Mouse (Mus musculus) ovary, postnatal 14 days (tissue): ENCODE measurements around the gene Rfx3.

Experiments
- DNase-seq: peaks from one replicate; pipeline ENCODE4 v3.0.0; 2022; ENCODE audit warnings: low spot score

Gene Rfx3

DNA sequence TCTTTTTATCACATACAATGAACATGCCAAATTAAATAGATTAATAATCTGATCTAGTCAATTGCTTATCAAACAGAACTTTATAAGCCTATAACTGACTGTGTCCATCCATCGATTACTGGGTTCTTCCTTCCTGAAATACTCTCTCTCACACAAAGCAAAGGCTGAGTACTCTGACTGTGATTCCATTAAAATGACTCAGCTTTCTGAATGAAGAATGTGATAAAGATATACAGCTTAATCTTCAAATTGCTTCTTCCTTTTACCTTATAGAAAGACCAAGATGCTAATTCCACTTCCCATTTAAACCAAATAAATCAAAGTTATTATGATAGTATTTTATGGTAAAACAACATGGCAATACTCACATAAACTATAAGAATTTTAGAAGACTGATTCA, 105.8 kb downstream of the Rfx3 start:
- DNase-seq, result no peak

DNA sequence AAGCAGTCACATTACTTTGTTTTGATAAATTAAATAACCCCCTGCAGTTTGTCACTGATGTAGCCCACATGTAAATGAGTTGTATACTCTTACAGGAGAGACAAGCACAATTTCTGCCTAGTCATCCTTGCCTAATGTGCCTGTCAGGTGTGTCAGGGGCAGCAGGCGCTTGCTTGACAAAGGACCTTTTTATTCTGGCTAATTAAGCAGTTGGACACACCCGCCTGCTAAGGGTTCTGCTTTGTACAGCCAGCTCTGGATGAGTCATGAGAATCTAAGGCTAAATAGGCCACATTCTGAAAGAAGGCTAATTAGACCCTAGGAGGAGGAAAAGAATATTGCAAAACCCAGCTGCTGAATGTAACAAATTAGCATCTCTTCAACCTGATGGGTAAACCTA, 106.3 kb downstream of the Rfx3 start:
- DNase-seq, result no peak

DNA sequence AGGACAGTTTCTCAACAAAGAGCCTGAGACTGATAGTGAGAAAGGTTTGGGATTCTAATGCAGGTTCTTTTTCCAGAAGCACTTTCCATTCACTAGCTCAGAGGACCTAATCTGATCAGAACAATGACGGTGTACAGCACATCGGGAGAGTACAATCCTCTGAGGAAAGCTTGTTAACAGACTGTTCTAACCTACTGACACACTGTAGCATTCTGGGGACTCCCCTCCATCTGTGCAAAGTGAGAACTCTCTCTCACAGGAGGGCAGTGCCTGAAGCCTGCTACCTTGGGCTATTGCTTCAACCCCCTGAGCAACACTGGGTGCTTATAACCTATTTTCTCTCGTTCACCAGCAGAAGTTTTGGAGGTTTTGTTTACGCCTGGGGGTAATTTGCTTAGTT, 106.8 kb downstream of the Rfx3 start:
- DNase-seq, result no peak

DNA sequence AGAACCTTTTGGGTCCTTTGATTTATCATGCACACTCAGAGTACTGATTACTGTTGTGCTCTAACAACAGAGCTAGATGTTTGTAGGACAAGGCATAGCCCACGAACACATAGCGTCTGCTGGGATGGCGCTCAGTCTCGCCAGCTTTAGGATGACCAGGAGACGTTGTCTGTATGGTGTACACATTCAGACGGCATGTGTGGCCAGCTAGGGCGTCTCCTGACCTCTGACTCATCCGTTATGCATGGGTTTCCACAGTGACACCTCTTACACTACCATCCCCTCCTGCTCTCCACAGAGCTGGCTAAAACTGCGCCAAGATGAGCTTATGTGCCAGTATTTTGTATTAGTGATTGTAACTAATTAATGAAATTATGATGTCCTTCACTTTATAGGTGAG, 108.4 kb downstream of the Rfx3 start:
- DNase-seq, result no peak

DNA sequence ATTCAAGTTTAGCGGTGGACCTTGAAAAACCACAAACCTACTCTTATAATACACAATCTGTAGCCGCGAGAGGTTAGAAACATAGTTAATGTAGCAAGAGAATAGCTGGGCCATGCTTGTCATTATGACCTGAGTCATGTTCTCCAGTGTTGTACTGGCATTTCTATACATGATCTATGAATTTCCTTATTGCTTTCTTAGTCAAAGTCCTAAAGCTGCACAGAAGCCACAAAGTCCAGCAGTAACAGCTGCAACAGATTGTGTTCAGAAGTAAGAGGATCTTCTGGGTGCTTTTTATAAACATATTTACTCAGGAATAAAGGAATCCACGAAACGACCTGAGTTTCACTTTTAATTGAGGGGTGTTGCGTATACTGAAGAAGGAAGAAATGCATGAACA, 109.3 kb downstream of the Rfx3 start:
- no peak for DNase-seq

DNA sequence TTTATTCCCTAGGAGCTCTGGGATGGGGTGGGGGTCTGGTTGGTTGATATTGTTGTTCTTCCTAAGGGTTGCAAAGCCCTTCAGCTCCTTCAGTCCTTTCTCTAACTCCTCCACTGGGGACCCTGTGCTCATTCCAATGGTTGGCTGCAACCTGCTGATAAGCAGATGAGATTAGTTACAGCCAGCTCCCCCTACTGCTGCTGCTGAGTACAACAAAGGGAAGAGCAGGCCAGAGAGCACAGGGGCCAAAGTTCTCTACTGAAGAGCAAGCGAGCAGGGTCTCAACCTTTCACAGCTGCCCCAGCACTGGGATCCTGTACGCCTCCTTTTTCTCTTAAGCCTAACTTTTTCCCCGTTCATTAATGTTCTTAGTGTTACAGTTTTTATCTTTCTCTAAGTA, 126.4 kb downstream of the Rfx3 start:
- no peak for DNase-seq

DNA sequence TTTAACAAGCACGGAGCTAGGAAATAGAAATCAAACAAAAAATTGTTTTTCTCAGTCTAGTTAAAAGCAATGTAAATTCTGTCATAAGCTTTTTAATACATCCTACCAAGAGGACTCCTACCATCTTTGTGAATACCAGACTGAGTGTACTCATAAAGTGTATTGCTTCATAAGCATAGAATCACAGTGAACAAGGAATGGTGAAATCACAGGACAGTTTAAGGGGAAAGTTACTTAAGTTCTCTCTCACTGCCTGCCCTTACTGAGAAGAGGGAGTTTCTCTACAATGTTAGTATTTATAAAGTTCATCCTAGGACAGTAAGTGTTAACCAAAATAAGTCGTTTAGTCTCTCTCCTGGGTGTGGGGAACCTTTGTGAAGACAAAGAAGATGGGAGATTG, 133.5 kb downstream of the Rfx3 start:
- no peak for DNase-seq

DNA sequence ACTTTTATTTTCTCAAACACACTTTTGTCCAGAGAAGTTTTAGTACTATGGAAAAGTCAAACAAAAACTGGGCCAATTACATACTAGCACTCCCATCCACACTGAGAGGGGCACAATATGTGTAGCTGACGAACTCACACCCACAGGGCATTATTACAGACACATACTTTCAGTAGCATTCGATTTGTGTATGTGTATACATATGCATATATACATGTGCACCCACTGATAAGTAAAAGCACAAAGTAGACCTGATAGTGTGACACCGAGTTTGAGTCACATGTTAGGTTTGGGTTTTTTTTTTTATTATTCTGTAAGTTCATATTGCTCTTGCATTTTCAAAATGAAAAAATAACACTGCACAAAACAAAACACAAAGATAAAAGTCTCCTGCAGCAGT, 140.2 kb downstream of the Rfx3 start:
- no peak for DNase-seq

DNA sequence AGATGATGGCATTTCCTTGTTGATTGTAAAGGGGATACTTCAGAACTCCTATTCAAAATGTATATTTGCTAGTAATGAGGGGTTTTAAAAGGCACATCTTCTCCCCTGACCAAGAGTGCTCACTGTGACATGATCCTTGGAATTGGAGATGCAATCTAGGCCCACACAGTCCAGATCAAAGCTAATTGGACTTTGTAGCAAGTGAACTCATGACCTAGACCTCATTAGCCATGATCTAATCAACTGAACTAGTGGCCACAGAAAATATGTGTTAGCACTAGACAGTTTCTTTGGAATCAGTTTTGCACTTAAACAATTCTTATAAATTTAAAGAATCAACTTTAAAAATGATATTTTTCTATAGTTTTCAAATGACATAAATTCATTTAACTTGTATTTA, 151.3 kb downstream of the Rfx3 start:
- DNase-seq, result no peak

DNA sequence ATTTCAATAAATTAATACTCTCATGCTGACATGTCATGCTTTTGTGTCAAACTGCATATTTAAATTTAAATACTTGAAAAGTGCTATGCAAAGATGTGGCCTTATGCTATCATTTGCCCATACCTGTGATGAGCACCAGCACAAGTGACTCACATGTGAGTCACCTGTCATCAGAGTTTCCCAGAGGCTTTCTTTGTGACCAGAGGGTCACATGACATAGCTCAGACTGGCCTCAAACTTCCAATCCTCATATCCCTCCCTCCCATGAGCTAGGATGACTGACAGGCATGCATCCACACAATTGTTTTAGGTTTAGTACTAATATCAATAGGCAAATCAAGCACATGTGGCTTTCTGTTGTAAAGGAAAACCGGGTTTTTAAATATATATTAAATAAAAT, 162.0 kb downstream of the Rfx3 start:
- no peak for DNase-seq

DNA sequence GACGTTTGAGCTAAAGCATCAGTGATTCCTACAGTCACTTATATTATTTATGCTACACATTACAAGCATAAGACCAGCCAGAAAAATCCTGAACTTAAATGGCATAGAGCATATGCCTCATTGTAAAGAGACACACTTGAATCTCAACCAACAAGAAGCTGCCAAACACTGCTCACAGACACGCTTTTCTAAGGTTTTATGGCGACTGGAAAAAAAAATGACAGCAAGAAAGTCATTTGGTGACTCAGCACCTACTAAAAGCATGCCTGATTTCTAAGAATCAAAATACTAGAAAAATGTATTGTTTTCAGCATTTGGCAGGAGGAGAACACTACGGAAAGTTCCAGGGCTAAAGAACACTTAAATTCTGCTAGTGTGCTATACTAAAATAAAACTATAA, 163.9 kb downstream of the Rfx3 start:
- no peak for DNase-seq

DNA sequence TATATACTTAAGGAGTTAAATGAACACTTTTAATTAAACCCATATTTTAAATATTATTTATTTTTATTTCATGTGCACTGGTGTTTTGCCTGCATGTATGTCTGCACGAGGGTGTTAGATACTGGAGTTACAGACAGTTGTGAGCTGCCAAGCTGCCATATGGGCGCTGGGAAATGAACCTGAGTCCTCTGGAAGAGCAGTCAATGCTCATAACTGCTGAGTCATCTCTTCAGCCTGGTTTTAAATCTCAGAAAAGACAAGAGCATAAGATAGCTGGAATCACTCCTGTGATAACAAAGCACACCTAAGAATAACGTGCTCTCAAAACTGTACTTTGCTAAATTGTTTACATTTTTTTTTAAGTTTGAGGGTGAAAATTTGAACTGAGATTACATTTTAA, 172.3 kb downstream of the Rfx3 start:
- DNase-seq, result no peak

DNA sequence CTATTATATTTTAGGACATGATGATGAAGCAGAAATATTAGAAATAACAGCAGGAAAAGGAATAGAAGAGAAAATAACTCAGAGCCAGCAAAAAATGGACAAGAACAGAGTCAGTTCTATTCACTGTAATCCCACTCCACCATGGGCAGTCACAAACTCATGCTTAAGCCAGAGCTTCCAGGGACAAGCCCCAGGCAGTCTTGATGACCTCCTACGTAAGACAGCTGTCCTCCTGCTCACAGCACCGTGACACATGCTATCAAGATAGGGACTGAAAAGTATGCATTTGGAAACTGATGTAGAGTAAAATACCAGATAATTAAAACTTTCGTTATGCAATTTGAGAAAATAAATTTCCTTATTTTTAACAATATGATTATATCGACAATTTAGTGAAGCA, 172.9 kb downstream of the Rfx3 start:
- no peak for DNase-seq

DNA sequence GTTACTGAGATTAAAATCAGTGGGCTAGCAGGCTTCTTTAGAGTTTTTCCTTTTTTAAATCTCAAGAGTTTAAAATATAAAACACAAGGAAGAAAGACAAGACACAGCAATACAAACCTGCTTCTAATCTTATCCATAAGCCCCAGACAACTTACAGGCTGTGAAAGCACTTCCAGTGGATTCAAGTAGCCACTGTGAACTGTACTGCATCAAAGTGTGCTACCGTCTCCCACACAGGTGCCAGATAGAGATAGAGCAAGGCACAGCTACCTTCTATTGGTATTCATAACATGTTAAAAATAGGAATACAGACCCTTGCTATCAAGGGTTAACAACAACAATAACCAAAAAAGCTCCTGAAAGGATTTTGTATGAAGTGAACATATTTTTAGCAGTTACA, 178.5 kb downstream of the Rfx3 start:
- no peak for DNase-seq

DNA sequence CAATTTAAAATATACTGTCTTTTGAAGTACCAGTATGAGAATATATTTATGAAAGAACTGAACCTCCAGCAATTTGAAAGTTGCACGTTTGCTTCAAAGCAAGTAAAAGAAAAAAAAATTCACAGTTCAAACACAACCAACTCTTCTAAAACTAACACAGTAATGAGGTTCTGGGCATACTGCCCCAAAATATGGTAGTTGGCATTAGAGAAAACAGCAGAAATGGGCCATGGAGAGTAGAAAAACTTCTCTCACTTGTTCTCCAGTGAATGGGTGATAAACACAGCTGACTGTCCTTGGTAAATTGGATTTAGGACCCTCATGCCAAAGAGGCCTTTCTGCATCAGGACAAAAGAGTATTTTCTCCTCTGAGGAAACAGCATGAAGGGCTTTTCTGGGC, 182.7 kb downstream of the Rfx3 start:
- DNase-seq, result no peak

DNA sequence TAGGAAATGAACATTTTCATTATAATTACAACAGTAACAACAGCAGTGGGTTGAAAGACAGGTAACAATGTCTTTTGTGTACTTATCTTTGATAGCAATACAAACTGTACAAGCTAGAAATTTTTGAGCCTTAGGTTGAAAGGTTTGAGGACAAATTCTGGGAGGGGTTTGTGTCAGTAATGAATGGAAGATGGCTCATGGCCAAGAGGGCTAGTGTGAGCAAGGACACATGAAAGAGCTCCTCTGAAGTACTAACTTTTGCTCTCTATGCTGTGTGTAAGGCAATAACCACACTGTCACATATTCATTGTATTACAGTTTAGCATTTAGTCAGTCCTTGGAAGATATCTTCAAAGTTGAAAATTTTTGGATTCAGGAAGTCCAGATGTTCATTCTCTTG, 193.3 kb downstream of the Rfx3 start:
- no peak for DNase-seq

DNA sequence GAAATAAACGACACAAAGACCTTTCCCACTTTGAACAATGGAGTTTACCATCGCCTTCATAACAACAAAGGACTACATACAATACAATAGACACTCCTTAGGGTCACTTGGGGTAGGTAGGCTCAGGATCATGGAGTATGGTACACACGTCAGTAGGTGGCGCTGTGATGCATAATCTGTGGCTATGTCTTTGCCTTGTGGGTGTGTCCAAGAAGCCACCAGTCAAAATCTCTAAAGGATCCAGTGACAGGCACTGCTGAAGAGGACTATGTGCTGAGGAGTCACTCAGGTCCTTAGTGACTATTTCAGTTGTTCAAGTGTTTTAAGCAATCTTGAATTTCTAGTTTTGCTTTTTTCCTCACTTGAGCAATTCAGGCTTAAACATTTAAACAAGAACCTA, 230.9 kb downstream of the Rfx3 start:
- no peak for DNase-seq

DNA sequence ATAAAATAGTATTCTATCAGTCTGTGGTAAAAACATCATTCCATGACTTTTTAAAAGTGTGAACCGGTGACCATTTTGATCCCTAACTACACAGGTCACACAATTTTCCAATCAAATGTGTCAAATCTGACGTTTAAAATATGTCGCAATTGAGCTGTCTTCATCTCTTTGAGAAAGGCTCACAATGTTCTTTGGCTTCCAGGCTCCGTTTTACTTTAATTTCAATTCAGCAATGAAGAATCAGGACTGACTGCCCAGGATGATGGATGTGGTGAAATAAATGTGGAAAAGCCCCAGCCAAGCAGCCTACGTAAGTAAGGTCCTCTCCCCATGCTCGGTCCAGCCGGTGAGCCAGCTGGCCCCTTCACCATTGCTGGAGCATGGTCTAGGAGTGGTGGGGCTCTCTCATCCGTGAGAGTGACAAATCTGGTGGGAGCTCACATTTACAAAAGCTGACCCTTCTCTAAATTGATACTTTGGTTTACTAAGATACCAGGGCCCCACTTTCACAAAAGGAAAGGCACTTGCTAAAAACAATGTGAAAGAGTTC, 240.2 kb downstream of the Rfx3 start:
- DNase-seq, result no peak

DNA sequence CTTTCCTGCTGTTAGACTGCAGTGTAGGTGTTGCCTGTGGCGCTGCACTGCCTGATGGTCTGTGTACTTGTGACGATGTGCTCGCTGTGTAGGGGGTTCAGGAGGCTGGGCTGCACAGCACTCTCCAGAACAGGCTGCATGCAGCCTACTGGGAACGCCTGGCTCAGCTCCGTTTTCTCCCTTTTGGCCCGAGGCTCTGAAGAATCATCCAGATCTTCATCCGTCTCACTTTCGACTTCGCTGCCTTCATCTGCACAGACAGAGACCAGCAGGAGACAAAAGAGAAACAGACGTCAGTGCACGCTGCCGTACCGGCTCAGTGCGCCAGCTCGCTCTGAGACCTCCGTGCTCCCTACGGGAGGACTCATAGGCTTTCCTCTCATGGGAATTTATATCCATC, 242.5 kb downstream of the Rfx3 start:
- DNase-seq, result no peak

DNA sequence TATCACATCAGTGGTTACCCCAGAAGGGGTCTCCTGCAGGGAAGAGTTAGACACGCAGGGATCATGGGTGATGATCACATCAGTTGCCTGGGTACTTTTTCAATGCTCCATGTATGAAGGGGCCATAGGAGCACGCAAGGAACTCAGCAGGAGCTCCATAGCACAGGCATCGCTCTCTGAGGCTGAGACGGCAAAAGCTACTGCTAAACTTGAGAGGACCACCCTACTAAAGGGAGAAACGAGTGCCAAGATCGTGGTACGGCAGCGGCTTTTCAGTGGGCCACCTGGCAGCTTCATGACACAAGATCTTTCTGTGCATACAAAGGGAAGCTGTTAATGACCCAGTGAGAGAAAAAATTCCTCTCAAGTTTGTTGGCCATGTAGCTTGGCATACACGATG, 250.7 kb downstream of the Rfx3 start:
- no peak for DNase-seq

DNA sequence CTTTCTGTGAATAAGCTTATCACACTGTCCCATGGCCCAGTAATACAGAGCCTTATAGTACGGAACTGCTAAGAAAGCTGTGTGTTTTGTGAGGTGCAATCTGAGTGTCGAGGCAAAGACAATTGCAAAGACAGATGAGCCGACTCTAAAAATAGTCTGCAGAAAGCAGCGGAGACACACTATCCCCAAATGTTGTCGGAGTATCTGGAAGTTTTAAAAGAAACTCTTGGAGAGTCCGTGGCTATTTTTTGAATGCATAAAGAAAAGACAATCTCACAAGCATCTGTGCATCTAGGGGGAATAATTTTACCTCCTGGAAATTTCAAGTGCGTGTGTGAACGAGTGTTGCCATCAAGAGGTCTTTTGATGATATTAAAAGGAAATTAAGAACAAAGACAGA, 251.6 kb downstream of the Rfx3 start:
- no peak for DNase-seq

DNA sequence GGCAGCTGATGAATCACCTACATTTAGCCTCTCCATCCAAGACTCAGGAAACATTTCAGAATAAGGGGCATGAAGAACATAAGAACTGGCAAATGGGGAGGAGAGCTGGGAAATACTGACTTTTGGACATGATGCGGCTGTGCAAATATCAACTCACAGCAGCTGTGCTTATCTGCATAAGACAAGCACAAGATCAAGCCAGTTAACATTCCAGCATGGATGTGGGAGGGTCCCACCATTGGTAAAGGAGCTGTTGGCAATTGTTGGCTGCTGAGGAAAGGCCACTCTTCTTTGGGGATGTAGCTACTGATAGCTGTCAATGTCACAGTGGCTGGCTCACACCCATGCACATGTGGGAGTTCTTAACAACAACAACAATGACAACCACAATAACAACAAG, 263.7 kb downstream of the Rfx3 start:
- DNase-seq, result no peak

DNA sequence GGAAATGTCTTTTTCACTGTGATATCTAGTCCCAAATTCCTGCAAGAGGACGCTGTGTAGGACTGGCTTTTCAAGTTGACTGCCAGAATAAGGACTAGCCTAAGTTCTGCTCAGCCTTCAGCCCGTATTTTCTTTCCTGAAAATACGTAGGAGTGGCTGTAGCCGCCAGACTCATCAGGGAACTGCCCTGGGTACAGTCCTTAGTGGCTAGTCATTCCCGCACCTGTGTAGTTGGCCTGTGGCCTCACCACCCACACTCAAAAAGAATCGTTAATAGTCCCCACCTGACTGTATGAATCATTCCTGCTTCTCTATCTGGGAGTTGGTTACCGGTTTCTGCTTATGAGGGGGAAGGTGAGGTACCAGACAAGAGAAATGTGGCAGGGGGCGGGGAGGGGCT, 272.1 kb downstream of the Rfx3 start:
- DNase-seq, result no peak

DNA sequence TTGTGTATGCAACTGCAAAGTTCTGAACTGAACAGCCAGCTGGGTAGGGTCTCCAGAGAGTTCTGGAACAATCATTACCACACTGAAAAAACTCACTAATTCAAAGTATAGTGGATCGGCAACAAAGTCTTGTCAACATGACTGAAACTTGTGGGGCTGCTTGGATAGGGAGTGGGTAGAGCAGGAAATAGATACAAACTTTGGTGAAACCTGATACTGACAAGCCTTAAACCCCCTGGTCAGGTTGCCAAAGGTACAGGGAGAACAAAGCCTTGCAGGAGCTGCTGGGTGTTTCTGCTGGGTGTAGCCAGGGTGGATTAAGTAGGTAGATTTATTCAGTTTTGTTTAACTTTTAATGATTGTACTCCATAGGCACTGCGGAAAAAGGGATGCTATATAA, 274.4 kb downstream of the Rfx3 start:
- no peak for DNase-seq

DNA sequence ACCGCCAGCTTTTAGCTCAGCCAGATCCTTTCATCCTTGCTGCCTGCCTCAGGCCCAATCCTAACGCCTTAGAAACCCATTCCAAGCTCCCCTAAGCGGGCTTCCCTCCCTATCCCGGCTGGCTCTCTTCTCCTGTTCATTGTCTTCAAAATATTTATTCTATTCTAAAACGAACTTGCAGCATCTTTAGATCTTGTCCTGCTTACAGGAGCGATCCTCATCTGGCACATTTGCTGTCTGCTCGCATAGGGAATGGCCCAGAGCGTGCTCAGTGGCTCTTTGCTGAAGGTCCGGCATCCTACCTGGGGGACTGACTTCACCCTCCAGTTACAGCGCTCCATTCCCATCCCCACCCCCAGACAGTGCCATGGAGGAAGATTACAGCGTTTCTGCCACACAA, 292.0 kb downstream of the Rfx3 start:
- DNase-seq, result no peak
